Mouse (Mus musculus): Measurements from ENCODE around the gene Morn3. TPM values are rescaled to one million over a fixed set of nuclear protein-coding genes. Genes with fewer than 3 reads are reported as not detected.

Gene Morn3
- total RNA-seq (2023) = not detected

DNA sequence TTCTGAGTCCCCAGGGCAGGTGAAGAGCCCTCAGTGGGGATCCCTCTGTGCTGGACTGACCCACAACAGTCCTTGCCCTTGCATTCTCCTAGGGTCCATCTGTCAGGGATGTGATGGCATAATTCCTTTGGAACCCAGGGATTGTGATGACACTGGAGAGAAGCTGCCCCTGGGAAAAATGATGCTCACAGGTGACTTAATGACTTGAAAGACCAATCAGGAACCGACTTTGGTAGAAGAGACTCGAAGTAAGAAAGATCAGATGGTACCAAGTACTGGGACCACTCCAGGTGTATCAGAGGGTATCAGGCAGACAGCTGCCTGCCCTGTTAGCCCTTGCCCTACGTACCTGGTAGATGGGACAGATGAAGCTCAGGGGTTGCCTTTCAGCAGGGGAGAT is at the start of gene Morn3:
Gene Morn3 (minus strand): TSS at position 101 of the 400 bp plus-strand sequence.

DNA sequence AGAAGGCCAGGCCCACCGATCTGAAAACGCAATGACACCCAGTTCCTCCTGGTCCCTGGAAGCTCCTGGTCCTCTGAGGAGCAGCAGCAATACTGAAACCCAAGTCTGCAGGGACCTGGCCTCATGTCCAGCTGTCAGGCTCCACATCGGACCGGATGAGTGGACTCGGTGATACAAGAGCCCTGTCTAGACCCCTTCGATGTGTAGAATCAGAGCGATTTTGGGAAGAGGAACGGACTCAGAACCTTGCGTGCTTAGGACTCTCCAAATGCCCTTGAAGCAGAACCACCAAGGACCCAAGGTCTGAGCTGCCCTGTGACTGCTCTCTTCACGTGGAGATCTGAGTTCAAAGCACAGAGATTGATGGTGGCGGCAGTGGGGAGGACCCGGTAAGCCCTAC is 21.3 kb upstream of the Morn3 start, which contains the start of gene Tmem120b:
Gene Tmem120b (plus strand): TSS at position 301 of the 400 bp plus-strand sequence.

DNA sequence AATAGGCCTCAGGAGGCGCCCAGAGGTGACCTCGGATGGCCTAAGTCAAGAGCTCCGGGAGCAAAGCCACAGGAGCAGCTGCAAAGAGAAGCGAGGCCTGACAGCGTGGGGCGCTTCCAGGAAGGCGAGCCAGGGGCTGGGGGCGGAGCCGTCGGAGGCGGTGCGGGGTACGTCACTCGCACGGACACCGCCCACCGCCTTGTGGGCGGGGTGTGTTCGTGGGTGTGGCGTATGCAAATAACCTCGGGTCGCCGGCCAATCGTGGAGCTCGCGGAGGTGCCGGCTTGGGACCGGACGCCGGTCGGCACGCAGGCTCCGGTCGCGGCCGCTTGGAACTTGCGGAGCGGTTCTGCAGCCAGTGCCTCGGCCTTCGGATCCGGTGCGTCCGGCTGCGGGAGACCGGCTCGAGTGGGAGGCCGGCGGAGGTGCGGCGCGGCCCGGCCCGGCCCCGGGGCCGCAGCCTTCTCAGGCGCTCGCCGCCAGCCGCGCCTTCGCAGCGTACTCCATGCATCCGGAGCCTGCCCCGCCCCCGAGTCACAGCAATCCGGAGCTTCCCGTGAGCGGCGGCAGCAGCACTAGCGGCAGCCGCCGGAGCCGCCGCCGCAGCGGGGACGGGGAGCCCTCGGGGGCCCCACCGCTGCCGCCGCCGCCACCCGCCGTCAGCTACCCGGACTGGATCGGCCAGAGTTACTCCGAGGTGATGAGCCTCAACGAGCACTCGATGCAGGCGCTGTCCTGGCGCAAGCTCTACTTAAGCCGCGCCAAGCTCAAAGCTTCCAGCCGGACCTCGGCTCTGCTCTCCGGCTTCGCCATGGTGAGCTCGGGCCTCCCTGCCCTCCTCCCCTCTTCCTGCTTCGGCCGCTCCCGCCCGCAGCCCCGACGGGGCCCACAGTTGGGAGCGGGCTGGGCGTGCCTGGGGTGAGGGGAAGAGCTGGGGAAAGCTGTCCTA is 31.8 kb downstream of the Morn3 start, which contains the start of gene Orai1:
Gene Orai1 (plus strand): TSS at position 322 of the 949 bp plus-strand sequence.

DNA sequence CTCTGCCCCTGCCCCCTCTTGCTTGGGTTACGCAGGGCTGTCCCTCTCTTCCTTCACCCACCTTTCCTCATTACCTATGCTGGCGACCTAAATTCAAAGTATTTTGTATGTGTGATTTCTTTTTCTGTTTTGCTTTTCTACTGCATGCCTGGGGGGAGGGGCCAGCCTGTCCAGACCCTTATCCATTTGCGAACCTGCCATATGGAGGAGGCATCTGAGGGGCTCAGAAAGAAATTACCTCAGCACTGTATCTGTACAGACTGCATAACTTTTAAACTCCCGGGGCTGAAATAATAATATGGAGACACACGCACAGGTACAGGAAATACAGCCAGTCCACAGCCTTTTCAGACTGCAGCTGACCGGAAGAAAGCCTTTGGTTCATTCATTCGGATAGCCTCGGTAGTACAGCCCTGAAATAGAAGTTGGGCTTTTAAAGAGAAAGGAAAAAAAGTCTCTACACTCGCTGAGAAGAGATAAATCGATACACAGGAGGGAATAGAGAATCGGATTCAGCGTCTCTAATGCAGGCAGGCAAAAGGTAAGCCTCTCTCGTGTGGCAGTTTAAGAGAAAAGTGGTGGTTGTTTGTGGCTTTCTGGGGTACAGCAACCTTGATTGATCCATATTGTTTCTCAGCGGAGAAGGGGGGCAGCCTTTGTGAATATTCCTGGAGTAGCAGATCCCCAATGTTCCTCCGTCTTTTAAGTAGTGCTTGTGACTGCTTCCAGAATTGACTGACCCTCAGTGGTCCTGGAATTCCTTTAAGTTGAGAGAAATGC is 57.1 kb downstream of the Morn3 start, which contains the start of gene Kdm2b:
Gene Kdm2b (minus strand): TSS at position 273 of the 780 bp plus-strand sequence.

Other genes with a start within 250 kb of the Morn3 start
- 100 to 1,000 TPM; 264 to 271 TPM for gene Anapc5, start 225.7 kb downstream of the Morn3 start, total RNA-seq (2023)
- gene Rnf34, start 197.0 kb downstream of the Morn3 start, total RNA-seq (2023) = 10 to 100 TPM; 25.6 to 30.4 TPM
- gene Kdm2b, start 57.2 kb downstream of the Morn3 start, total RNA-seq (2023) = 10 to 100 TPM; 60.5 to 66.5 TPM
- gene Orai1, start 31.9 kb downstream of the Morn3 start, total RNA-seq (2023) = 10 to 100 TPM; 73.3 to 78.4 TPM
- 1 to 10 TPM; 7.0 to 7.8 TPM for gene Tmem120b, start 21.4 kb upstream of the Morn3 start, total RNA-seq (2023)
- gene Rhof, start 85.7 kb upstream of the Morn3 start, total RNA-seq (2023) = 10 to 100 TPM; 92.6 to 93.9 TPM
- gene Setd1b, start 95.2 kb upstream of the Morn3 start, total RNA-seq (2023) = 100 to 1,000 TPM; 101 to 106 TPM
- 10 to 100 TPM; 25.4 to 33.7 TPM for gene Psmd9, start 122.4 kb upstream of the Morn3 start, total RNA-seq (2023)
- gene Hpd, start 135.7 kb upstream of the Morn3 start, total RNA-seq (2023) = not detected
- gene Wdr66, start 205.1 kb upstream of the Morn3 start, total RNA-seq (2023) = 1 to 10 TPM; 1.9 to 2.0 TPM